Mouse (Mus musculus): ENCODE data around the gene Tdrd1.
"Not testable (repeated sequence)": the region's sequence is repeated elsewhere in the genome, so short reads cannot be mapped to it uniquely, and the experiment has no call there.

Tdrd1 gene

GRCm38 (mm10) chr19:56826047-56826631 lies at the start of gene Tdrd1:
Gene Tdrd1, plus strand, starts transcription at chr19:56826209.
- DNase-seq, result no peak

GRCm38 (mm10) chr19:56776719-56777382 lies 49.2 kb upstream of the Tdrd1 start:
- no peak for DNase-seq

GRCm38 (mm10) chr19:56778532-56778931 lies 47.5 kb upstream of the Tdrd1 start:
- not testable (repeated sequence) for DNase-seq

DNA sequence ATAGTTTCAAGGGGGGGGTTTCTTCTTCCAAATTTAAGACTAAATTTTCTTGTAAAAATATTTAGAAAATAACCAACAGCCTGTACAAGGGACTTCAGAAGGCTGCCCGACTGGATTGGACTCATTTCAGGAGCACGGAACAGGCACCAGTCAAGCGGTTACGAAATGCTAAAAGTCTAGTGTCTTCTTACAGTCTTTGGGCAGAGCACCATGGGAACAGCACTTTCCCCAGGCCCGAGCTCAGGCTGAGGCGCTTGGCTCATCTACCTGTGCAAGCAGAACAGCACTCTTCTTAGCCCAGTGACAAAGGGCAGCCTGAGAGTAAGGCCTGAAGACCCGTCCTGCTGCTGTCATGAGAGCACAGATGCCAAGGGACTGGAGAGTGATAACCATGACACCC lies 38.1 kb upstream of the Tdrd1 start:
- no peak for DNase-seq

- no peak for DNase-seq
These were observed 37.1 kb upstream of the Tdrd1 start for GRCm38 (mm10) chr19:56788952-56789351.

DNA sequence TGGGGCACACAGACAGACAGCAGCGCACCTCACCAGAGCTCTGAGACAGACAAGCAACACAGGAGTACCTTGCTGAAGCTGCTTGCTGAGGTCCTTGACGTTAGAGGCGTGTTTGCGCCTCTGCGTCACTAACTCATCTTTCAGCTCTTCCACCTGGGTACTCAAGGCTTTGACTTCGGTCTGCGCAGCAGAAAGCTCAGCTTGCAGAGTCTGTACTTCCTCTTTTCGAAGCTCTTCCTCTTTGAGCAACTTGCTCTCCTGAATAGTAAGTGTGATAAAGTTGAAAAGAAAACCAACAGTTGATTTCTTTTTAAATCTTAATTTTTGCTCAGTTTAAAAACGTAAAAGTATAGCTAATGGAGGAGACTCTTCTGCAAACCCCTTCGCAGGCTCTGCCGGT lies 28.6 kb upstream of the Tdrd1 start:
- DNase-seq, result no peak

DNA sequence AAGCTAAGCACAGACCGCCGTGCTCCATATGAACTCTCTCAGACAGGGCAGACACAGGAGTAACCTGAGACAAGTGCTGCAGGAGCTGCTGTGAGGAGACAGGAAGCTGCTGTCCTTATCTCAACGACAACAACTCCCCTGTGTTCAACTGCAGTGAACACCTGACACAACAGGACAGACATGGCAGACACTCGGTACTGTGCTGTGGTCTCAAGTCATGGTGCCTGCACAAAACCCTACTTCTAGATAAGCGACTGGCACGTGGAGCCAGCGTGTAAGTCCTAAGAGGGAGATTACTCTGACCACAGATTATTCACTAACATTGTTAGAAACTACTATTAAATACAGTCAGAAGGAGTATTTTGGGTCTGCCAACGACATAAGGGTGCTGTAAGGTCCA lies 25.8 kb upstream of the Tdrd1 start:
- no peak for DNase-seq

GRCm38 (mm10) chr19:56800930-56801655 lies 24.9 kb upstream of the Tdrd1 start:
- DNase-seq, result no peak

GRCm38 (mm10) chr19:56801656-56802351 lies 24.2 kb upstream of the Tdrd1 start:
- no peak for DNase-seq

DNA sequence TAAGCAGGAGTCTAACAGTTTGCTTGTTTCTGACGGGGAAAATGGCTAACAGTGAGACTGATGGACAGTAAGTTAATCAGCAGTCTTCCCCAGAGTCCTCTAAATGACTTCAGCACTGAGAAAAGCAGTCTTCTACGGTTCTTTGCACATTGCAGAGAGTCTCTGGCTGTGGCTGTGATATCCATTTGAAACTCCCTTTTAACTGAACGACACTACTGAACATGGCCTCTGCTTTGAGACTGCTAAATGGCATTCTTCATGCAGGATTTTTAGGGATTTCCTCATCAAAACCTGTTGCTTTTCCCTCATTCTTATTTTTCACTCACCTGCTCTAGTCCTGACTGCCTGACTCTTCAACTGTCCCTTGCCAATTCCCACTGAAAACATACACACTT lies 23.7 kb upstream of the Tdrd1 start:
- no peak for DNase-seq

DNA sequence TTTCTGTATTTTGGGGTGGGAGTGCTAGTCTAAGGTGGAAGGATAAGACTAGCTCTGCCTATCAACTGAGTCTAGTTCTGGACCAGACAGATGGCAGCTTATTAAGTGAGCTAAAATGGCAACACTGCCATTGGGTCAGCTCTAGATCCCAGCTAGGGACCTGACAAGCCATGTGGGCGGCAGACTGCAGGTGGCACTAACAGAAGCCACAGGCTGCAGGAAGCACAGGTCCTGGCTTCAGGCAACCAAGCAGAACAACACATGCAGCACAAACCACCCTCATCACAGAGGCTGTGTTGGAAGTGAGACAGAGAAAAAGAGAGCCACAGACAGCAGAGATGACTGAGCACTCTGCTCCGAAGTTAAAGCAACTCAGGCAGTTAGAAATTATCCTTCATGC lies 20.6 kb upstream of the Tdrd1 start:
- DNase-seq, result peak; percentile 53

GRCm38 (mm10) chr19:56807122-56807521 lies 18.9 kb upstream of the Tdrd1 start:
- no peak for DNase-seq

- no peak for DNase-seq
These were observed 17.2 kb upstream of the Tdrd1 start for GRCm38 (mm10) chr19:56808771-56809170.

DNA sequence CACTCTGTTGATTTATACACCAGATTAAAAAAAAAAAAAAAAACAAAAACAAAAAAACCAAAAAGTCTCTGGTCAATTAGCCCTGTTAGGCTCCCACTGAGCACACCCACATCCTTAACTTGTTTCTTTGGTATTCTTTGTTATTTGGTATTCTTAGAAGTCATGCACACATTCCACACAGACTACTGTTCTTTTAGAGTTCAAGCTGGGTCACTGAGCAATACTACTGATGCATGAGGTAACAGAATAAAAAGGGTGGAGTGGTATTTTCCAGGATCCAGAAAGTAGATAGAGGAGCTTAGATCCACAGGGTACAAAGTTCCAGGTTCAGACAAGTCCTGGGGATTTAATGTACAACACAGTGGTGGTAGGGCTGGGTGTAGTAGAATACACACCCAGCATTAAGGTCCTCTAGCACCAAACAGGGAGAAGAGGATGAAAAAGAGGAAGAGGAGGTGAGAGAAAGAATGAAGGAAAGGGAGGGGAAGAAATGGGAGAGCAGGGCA lies 15.3 kb upstream of the Tdrd1 start:
- DNase-seq, result no peak

DNA sequence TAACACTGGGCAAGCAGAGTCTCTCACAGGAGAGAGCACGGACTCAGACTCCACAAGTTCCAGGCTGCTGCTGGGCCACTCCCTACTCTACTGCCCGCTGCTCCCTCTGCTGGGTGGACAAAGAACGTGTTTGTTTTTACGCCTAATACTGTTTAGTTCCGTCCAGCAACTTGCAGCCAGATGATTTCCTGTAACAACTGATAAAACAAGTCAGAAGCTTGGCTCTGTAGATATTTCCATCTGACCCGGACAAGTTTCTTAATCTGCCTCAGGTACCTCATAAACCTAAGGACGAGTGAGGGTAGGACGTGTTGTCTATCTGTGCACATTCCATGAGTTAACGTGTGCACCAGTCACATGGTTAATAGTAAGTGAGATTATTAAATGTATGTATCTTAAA lies 14.4 kb upstream of the Tdrd1 start:
- no peak for DNase-seq

DNA sequence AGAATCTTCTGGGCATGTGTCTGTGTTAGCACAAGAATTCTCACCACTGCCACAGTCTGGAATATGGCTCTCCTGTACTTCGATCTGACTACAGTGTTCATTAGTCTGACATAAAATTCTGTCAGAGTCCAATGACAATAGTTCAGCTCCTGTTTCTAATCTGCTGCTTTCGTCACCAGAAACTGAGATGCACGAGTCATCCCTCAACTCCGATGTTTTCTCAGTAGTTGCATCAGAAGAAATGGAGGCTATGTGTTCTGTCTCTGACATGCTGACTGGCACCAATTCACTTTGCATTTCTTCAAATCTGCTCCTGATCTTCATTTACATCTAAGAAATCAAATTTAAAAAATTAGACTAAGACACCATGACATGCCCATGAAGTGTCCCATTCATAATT lies 12.6 kb upstream of the Tdrd1 start:
- DNase-seq, result no peak

DNA sequence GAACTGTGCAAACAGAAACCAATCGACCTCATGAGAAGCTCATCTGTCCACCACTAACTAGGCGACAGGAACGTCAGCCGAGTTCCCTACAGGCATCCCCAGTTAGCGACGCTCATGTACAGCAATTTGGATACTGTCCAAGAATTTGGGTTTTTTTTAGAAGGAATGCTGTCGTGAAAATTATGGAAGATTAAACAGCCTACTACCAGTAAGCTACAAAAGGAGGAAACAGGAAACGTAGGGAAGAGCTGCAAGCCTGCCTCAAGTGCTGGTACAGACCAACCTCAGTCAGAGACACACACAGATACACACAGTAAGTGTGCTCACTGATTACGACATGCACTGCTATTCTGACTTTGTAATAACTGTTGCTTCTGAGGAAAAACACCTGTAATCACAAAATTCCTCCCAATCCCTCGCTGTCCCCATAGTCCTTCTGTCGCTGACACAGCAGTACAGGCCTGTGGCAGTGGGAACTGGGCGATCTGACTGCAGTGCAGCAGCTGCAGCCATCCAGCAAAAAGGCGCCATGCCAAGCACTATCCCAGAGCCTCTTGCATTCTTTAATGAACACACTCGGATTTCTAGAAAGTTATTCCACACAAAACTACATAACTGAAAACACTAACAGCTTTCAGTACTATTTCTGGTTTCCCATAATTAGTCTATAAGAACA lies 8.0 kb upstream of the Tdrd1 start:
- DNase-seq, result no peak

DNA sequence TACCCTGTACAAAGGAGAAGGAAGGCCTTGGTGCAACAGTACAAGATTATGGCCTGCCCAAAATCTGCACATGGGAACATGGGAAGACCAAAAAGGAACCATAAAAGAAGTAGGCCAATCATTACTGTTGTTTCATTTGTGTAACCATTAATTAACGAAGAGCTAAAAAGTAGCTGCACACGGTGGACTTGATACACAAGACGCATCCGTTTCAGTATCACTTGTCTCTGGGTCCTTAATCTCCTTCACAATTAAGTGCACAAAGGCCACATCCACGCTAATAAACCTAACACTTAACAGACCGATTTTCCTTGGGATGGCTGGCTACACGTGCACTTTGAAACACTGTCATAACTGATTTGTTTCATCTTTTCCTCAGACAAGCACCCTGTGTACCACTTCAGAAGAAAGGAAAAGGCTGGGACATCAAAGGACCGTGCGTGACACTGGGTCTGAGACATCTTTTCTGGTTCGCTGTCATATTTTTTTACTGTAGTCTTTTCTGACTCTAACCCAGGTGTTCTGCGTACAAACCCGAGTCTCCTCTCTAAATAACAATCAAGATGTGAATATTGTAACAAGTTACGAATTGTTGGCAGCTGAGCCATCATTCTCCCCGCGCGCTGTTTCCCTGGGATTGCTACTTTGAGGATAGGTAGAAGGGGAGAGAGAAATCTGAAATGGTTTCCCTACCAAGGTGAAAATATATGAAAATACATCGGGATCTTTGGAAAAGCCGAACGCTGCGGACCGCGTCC lies 4.8 kb upstream of the Tdrd1 start:
- no peak for DNase-seq

- peak; percentile 96 for DNase-seq
These were observed 4.1 kb upstream of the Tdrd1 start, which contains the start of gene Ccdc186 for GRCm38 (mm10) chr19:56821798-56822447. Gene Ccdc186, minus strand, starts transcription at chr19:56822190.

DNA sequence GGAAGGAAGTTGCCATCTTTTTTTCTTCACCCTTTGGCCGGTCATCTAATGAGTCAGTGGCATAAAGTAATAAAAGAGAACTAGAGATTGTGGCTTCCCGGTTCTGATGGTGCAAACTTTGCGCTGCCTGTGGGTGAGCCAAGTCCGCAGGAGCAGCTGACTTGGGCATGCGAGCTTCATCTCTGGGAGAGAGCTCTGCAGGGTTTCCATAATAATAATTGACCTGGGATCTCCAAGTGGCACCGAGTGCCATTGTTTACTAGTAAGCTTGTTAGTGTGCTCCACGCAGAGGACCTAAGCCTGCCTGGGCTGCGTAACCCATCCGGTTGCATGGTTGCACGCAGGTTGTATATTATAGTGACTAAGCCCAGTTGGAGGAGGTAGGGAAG lies 3.6 kb upstream of the Tdrd1 start:
- no peak for DNase-seq

DNA sequence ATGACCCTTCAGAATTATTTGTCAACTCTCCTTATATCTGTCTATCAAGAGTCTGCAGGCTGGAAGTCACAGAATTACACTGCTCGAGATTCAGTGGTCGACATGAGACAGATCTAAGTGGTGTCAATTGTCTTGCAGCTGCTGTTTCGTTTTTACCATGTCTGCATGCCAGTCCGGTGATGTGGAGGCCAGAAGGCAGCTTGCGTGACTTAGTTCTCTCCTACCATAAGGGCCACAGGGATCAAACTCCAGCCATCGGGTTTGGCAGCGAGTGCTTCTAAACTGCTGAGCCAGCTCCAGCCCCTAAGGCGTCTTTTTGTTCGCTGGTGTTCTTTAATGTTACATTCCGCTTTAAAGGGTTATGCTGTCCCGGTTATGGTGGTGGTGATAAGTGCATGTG lies 2.3 kb downstream of the Tdrd1 start:
- no peak for DNase-seq

GRCm38 (mm10) chr19:56829267-56829666 lies 3.3 kb downstream of the Tdrd1 start:
- DNase-seq, result no peak
